Mouse (Mus musculus) midbrain, embryonic 16.5 days (tissue): Measurements from ENCODE around the gene Tmem102. TPM values are rescaled to one million over a fixed set of nuclear protein-coding genes. Genes with fewer than 3 reads are reported as not detected.

Source experiments
- ATAC-seq: fragments of 200-750 bp; cut with Nextera tagmentation; 2 replicates; pipeline ENCODE4 v1.8.0; 2017; ENCODE audit warnings: moderate TSS enrichment
- H3K27ac ChIP-seq: fragments of 300-500 bp; sonication (generic); 2 replicates; pipeline ENCODE4 v1.5.1; 2014; ENCODE audit warnings: mild to moderate bottlenecking, low read length, mixed read lengths
- H3K27me3 ChIP-seq: fragments of 300-500 bp; sonication (generic); 2 replicates; pipeline ENCODE4 v1.6.1; 2014; ENCODE audit warnings: low read depth, low read length, mixed read lengths; ENCODE audit not compliant: control insufficient read depth, insufficient read depth
- H3K36me3 ChIP-seq: fragments of 300-500 bp; sonication (generic); 2 replicates; pipeline ENCODE4 v1.6.1; 2014; ENCODE audit warnings: mild to moderate bottlenecking, low read length, moderate library complexity, mixed read lengths; ENCODE audit not compliant: control insufficient read depth, insufficient read depth
- H3K4me1 ChIP-seq: fragments of 300-500 bp; sonication (generic); 2 replicates; pipeline ENCODE4 v1.6.1; 2014; ENCODE audit warnings: mild to moderate bottlenecking, low read length, mixed read lengths; ENCODE audit not compliant: control insufficient read depth, insufficient read depth
- H3K4me2 ChIP-seq: fragments of 300-500 bp; sonication (generic); 2 replicates; pipeline ENCODE4 v1.6.1; 2014; ENCODE audit warnings: mild to moderate bottlenecking, low read length, mixed read lengths
- H3K4me3 ChIP-seq: fragments of 300-500 bp; sonication (generic); 2 replicates; pipeline ENCODE4 v1.5.1; 2014; ENCODE audit warnings: low read depth, mild to moderate bottlenecking, low read length, moderate library complexity, mixed read lengths
- H3K9ac ChIP-seq: fragments of 300-500 bp; sonication (generic); 2 replicates; pipeline ENCODE4 v1.6.1; 2014; ENCODE audit warnings: low read depth, low read length, mixed read lengths
- H3K9me3 ChIP-seq: fragments of 300-500 bp; sonication (generic); replicated peaks from 2 replicates; pipeline ENCODE4 v1.6.1; 2014; ENCODE audit warnings: mild to moderate bottlenecking, low read length, mixed read lengths; ENCODE audit not compliant: control insufficient read depth, poor library complexity, severe bottlenecking
- WGBS: fragments of 180-500 bp; shearing (Covaris S2); extraction: QIAGEN DNeasy Blood & Tissue Kit; methylation state at CpG from one replicate; pipeline ENCODE4 v1.1.7; 2014; 5-methylcytosine and 5-hydroxymethylcytosine counted together
- polyA plus RNA-seq: library from polyadenylated mRNA; unstranded; fragments of >200 nt; fragmentation: Nextera tagmentation; extraction: Ambion mirVana; gene quantifications from 2 replicates; pipeline ENCODE4 v1.2.1, GENCODE M21; 2015

Tmem102 gene
- polyA plus RNA-seq, 1 experiment from 2014 or later = 0.54 TPM

- Histone ChIP-seq H3K9me3 (no peaks in the 10 kb centered on the region), H3K4me2 (peak within 1 kb of the TSS; percentile 94), H3K4me3 (peak within 1 kb of the TSS; percentile 65), H3K27me3 (no peaks in the 10 kb centered on the region), H3K9ac (peak within 1 kb of the TSS; percentile 88), H3K27ac (peak within 1 kb of the TSS; percentile 96), H3K36me3 (peaks cover 22% of the 10 kb centered on the region), H3K4me1 (peaks cover 22% of the 10 kb centered on the region)
- under 1% methylated on average over 35 of the region's 38 CpGs for WGBS
- peak; percentile 89 for ATAC-seq
Observed at GRCm38 (mm10) chr11:69846198-69846680, 40.8 kb upstream of the Tmem102 start, which contains the start of gene Plscr3. Plscr3 (plus strand) TSS chr11:69846376.

GRCm38 (mm10) chr11:69838714-69839104 is 33.3 kb upstream of the Tmem102 start:
- 0 out of 2 replicates have a peak, but pooled peaks have one; percentile 0 for ATAC-seq
- Histone ChIP-seq H3K9me3 (no peaks in the 10 kb centered on the region), H3K36me3 (peaks cover 3% of the 10 kb centered on the region; the same call in 1 of the 2 replicates), H3K27ac (peak overlapping the region; percentile 88), H3K4me2 (peak overlapping the region; percentile 55), H3K27me3 (no peaks in the 10 kb centered on the region), H3K4me3 (peak overlapping the region; percentile 94), H3K9ac (peak overlapping the region; percentile 70), H3K4me1 (peaks cover 28% of the 10 kb centered on the region)
- WGBS = 2% methylated on average over 7 of the region's 7 CpGs

GRCm38 (mm10) chr11:69837952-69838713 is 32.7 kb upstream of the Tmem102 start, which contains the start of gene Tmem256:
Tmem256 (plus strand) TSS chr11:69838514.
- no peaks in the 10 kb centered on the region for H3K9me3 ChIP-seq
- ATAC-seq = peak; percentile 88
- H3K36me3 ChIP-seq = peaks cover 4% of the 10 kb centered on the region; the same call in 1 of the 2 replicates
- H3K4me3 ChIP-seq = peak within 1 kb of the TSS; percentile 94
- H3K27ac ChIP-seq = peak within 1 kb of the TSS; percentile 98
- 1% methylated on average over 31 of the region's 34 CpGs for WGBS
- H3K27me3 ChIP-seq = no peaks in the 10 kb centered on the region
- H3K9ac ChIP-seq = peak within 1 kb of the TSS; percentile 99
- H3K4me2 ChIP-seq = peak within 1 kb of the TSS; percentile 97
- peaks cover 30% of the 10 kb centered on the region for H3K4me1 ChIP-seq

- under 1% methylated on average over 31 of the region's 32 CpGs for WGBS
- peak within 1 kb of the TSS; percentile 99 for H3K9ac ChIP-seq
- peaks cover 7% of the 10 kb centered on the region for H3K36me3 ChIP-seq
- peak within 1 kb of the TSS; percentile 94 for H3K4me3 ChIP-seq
- H3K9me3 ChIP-seq = no peaks in the 10 kb centered on the region
- H3K27ac ChIP-seq = peak within 1 kb of the TSS; percentile 98
- no peaks in the 10 kb centered on the region for H3K27me3 ChIP-seq
- peak within 1 kb of the TSS; percentile 97 for H3K4me2 ChIP-seq
- ATAC-seq = peak; percentile 73
- H3K4me1 ChIP-seq = peaks cover 30% of the 10 kb centered on the region
Observed at GRCm38 (mm10) chr11:69837604-69837951, 32.2 kb upstream of the Tmem102 start, which contains the start of gene Nlgn2. Nlgn2 (minus strand) TSS chr11:69837784.

- H3K9ac ChIP-seq = peak overlapping the region; percentile 99
- H3K27me3 ChIP-seq = no peaks in the 10 kb centered on the region
- WGBS = under 1% methylated on average over 37 of the region's 52 CpGs
- H3K9me3 ChIP-seq = no peaks in the 10 kb centered on the region
- peaks cover 30% of the 10 kb centered on the region for H3K4me1 ChIP-seq
- peak overlapping the region; percentile 97 for H3K4me2 ChIP-seq
- ATAC-seq = peak; percentile 15
- H3K4me3 ChIP-seq = peak overlapping the region; percentile 94
- H3K27ac ChIP-seq = peak overlapping the region; percentile 98
- H3K36me3 ChIP-seq = peaks cover 7% of the 10 kb centered on the region
Observed at GRCm38 (mm10) chr11:69836703-69837576, 31.5 kb upstream of the Tmem102 start.

- Histone ChIP-seq H3K36me3 (peaks cover 10% of the 10 kb centered on the region), H3K4me3 (peak overlapping the region; percentile 94), H3K9me3 (no peaks in the 10 kb centered on the region), H3K4me1 (peaks cover 30% of the 10 kb centered on the region), H3K27me3 (no peaks in the 10 kb centered on the region), H3K27ac (peak overlapping the region; percentile 98), H3K4me2 (peak overlapping the region; percentile 97), H3K9ac (peak overlapping the region; percentile 99)
- 11% methylated on average over 4 of the region's 4 CpGs for WGBS
- ATAC-seq = no peak
Observed at GRCm38 (mm10) chr11:69835966-69836335, 30.5 kb upstream of the Tmem102 start.

GRCm38 (mm10) chr11:69835326-69835965 is 30.0 kb upstream of the Tmem102 start:
- peak overlapping the region; percentile 98 for H3K27ac ChIP-seq
- no peaks in the 10 kb centered on the region for H3K9me3 ChIP-seq
- H3K9ac ChIP-seq = peak overlapping the region; percentile 99
- H3K4me3 ChIP-seq = peak overlapping the region; percentile 94
- ATAC-seq = no peak
- H3K36me3 ChIP-seq = peaks cover 10% of the 10 kb centered on the region
- no peaks in the 10 kb centered on the region for H3K27me3 ChIP-seq
- peak overlapping the region; percentile 97 for H3K4me2 ChIP-seq
- 2% methylated on average over 9 of the region's 9 CpGs for WGBS
- peaks cover 30% of the 10 kb centered on the region for H3K4me1 ChIP-seq

- Histone ChIP-seq H3K4me1 (peaks cover 26% of the 10 kb centered on the region), H3K36me3 (peaks cover 13% of the 10 kb centered on the region), H3K9ac (peak overlapping the region; percentile 99), H3K27me3 (no peaks in the 10 kb centered on the region), H3K27ac (peak overlapping the region; percentile 50; the same call in 1 of the 2 replicates), H3K4me2 (peak overlapping the region; percentile 97), H3K4me3 (peak overlapping the region; percentile 94), H3K9me3 (no peaks in the 10 kb centered on the region)
- WGBS = 8% methylated on average over 42 of the region's 48 CpGs
- ATAC-seq = no peak
Observed at GRCm38 (mm10) chr11:69834001-69834549, 28.7 kb upstream of the Tmem102 start.
